Mouse (Mus musculus) right cerebral cortex, postnatal 25 days (tissue): Measurements from ENCODE around the gene Dclk3.

ENCODE experiments used
- DNase-seq: peaks from one replicate; pipeline ENCODE4 v3.0.0; 2022

Gene Dclk3

DNA sequence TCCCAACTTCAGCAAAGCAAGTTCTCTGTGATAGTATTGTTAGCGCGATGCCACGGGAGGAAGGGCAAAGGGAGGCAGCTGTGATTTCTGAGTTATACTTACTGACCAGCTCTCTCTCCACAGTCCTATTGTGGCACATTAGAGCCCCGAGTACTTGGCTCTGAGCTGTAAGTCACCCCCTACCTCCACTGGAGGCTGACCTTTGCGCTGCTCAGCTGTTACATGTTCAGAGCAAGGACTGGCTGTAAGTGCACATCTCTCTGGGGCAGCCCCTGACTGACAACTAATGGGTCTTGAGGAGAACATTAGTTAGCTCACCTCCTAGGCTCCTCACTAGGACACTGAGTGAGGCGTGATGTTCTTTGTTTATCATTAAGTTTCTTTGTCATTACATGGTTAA is 1.6 kb downstream of the Dclk3 start:
- no peak for DNase-seq

DNA sequence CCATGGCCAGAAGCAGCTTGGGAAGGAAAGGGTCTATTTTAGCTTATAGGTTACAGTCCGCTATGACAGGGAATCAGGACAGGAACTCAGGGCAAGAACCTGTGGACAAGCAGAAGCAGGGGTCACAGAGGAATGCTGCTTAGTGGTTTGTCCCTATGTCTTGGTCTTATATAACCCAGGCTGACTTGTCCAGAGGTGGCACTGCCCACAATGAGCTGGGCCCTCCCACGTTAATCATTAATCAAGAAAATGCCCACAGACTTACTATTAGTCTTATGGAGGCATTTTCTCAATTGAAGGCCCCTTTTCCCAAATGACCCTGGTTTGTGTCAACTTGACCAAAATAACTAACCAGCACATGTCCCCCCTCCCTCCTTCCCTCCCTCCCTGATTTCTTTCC is 2.3 kb downstream of the Dclk3 start:
- DNase-seq = no peak

DNA sequence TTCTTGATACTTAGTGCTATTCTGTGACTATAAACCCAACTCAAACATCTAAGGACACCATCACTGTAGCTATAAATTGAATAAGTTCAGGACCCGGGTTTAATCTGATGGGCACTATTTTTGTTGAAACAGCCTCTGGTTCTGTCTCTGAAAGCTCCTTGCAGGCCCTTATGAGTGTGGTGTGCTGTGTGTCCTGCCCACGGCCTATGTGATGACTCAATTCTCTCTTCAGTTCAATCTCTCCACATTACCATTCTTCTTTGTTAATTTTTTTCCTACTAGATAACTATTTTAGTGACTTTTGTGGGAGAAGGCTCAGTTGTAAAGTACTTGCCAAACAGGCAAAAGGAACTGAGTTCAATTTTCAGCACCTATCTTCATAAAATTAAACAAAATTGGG is 7.3 kb downstream of the Dclk3 start:
- no peak for DNase-seq

DNA sequence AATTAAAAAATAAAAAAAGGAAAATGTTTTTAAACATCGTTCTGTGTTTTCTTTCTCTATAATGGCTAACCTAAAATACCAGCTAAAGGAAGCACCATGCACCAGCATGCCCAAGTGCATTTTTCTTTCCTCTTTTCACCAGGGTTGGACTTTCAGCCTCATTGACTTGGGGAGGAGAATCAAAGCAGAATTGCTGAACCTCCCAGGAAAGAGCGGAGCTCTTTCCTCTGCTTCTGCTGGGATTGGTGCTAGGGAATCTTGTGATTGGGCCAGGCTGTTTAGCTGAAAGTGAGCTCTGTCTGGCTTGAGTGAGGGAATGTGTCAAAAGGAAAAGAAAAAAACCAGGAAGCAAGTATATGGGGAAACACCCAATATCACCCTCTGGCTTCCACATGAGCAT is 10.1 kb downstream of the Dclk3 start:
- no peak for DNase-seq

DNA sequence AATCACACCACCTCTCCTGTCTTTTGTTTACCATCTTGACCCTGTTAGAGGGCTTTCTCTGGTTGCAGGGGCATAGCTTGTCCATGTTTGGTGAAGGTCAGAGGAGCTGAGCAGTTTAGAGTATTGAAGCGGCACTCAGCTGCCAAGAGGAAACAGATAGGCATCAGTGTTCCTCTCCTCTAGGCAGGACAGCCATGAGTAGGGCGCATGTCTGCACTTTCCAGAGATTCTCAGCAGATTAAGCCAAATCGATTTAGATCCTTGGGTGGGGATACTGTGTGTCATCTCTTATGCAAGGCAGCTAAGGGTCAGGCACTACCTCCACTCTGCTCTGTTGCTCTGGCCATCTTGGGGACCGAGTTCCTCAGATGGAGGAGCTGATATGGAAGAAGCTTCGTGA is 11.0 kb downstream of the Dclk3 start:
- DNase-seq = no peak

DNA sequence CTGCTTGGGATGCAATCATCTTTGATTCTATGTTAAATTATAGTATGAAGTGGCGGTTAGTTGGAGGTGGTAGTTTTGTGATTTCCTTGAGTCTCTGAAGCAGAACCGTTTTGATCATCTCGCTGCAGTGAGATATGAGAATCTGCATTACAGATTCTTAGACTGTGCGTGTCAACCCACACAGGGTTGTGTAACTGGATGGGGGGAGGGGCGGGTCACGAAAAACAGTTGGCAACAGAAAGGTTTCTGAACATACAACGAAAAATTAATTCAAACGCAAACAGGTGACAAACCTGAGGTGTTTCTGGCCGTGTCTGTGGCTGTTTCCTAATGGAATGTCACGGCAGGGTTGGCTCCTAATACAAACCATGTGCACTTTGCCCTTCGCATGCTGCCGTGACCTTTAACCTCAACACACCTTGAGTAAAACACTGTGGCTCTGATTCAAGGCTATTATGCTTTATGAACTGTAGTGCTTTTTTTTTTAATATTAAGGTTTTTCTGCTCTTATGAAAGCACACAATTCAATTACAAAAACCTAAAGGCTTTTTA is 12.0 kb downstream of the Dclk3 start:
- no peak for DNase-seq

DNA sequence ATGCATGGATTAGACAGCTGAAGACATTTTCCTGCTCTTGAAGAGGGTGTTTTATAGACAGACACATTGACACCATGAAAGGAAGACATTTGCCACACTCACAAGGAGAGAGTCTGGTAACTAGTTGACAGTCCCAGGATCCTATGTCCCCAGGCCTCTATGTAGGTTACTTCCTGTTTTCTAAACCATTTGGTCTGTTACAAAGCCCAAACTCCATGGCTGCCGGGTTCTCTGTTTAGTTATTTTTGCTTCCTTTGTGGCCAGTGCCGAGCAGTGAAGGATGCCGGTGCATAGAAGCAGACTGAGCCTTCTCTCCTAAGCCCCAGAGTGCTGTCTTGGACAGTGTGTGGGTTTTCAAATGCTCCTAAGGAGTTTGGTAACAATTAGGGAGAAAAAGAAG is 15.0 kb downstream of the Dclk3 start:
- DNase-seq = no peak

DNA sequence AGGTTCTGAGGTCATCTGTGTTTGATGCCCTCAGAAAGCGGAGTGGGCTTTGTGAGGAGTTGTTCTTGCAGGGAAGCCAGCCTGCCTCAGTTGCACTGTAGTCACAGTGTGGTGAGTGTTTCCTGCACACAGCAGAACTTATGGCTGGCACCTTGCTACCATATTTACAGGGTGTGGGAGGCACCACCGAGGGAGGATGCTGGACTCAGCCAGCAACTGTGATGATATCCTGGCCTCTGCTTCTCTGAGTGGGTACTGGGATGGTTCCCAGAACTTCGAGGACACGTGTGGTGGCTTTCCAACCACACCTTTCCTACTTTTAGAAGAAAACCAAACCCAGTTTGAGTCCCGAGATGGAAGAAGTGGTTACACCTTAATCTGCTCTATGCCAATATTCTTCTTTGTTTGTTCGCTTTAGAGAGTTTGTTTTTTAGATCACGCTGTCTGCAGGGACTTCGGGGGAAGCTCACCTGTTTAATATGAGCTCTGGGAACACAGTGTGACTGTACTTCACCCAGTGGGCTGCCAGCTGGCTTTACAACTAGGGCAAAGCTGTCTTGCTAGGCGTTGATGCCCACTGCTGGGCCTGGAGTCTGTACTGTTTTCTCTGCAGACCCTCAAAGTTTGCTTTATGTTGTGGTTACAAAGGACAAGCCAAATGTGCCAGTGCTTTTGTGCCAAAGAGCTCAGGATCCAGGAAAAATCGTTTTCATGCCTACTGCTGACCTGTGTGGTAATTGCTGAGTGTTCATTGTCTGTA is 18.5 kb downstream of the Dclk3 start:
- no peak for DNase-seq

DNA sequence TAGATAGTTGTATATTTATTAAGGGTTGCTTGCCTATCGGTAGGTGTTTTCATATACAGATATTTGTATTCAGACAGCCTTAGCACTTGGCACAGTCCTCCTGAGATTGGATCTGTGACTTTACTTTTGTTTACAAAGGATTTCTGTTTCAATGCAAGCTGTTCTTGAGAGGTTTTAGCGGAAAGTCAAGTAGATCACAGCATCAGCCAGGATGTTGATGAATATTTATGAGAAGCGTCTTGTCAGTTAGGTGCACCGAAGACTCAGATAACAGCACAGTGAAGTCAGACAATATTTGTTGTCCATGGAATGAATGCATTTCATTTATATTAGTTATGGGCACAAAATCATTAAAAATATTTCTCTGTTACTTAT is 19.0 kb downstream of the Dclk3 start:
- DNase-seq = no peak

DNA sequence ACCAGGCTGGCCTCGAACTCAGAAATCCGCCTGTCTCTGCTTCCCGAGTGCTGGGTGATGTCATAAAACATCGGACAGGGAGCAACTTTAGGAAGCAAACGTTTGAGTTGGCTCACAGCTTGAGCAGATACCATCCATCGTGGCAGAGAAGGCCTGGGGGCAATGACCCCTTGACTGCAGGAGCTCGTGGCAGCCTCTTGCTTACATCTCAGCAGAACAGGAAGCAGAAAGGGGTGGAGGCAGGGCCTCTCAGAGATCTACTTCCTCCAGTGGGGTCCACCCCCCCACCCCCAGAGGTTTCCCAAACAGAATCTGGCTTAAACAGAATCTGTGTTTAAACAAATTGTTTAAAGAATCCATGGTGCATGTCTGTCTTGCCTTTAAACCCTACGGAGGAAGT is 20.6 kb downstream of the Dclk3 start:
- no peak for DNase-seq

DNA sequence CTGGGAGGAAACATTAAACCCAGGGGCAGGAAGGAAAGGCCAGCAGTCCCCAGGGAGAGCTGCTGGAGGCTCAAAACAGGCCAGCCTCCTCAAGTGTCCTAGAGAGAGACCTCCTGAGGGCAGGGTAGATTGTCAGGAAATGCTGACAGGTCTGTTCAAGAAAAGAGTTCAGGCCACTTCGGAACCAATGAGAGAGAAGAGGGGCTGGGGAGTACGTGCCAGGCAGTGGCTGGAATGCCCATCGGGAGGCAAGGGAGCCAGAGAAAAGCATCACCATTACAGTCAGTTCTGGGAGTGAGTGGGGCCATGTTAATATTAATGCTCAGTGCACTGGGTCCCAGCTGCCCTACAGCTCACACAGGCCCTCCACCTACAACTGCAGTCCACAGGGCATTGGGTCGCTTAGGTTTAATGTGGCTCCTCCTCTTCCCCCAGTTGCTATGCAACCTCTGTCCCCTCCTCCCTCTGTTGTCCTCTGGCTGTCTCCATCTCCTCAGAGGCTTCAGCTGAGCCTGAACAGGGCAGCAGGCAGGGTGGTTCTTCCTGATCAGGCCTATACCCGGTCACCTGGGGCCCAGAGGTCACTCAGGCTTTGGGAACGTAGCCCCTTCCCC is 21.4 kb downstream of the Dclk3 start:
- no peak for DNase-seq

DNA sequence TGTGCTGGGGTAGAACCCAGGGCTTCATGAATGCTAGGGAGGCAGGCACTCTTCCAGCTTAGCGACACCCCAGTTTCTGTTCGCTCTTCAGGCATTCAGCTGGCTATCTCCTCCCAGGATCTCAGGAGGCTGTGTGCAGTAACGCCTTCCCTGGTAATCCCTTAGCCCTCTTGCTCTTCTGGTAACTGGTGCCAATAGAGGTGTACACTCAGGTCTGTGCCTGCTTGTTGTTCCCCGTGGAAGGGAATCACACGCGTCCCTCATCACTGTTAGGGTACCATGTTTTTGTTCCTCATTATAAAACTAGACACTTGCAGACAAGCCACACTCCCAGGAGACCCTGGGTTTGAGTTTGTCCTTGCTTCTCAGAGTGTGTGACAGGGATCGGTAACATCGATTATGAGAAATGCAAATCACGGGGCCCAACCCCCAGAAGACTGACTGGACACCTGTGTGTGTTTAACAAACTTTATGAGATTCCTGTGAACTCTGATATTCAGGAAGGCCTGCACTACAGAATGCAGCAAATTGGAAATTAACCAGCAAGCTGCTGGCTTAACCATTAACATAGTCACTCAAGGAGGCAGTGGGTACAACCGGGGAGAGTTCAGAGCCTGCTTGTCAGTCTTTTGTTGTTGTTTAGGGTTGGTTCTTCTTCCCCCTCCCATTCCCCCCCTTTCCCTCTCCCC is 22.7 kb downstream of the Dclk3 start:
- DNase-seq = no peak

DNA sequence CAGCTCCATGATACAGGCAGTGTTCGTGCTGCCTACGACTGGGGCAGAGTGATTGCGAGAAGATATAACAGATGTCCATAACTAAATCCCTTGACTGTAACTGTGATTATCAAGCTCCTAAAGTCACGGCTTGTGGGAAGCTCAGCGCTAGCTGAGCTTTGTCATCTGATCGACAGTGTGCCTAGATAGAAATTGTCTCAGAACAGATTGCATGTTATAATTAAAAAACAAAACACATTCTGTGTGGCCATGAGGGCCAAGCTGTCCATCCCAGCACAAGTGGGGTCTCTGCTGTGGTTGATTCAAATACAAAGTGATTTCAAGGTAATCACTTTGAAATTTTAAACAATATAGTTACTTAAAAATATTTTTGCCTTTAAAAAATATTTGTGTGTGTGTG is 26.8 kb downstream of the Dclk3 start:
- no peak for DNase-seq

DNA sequence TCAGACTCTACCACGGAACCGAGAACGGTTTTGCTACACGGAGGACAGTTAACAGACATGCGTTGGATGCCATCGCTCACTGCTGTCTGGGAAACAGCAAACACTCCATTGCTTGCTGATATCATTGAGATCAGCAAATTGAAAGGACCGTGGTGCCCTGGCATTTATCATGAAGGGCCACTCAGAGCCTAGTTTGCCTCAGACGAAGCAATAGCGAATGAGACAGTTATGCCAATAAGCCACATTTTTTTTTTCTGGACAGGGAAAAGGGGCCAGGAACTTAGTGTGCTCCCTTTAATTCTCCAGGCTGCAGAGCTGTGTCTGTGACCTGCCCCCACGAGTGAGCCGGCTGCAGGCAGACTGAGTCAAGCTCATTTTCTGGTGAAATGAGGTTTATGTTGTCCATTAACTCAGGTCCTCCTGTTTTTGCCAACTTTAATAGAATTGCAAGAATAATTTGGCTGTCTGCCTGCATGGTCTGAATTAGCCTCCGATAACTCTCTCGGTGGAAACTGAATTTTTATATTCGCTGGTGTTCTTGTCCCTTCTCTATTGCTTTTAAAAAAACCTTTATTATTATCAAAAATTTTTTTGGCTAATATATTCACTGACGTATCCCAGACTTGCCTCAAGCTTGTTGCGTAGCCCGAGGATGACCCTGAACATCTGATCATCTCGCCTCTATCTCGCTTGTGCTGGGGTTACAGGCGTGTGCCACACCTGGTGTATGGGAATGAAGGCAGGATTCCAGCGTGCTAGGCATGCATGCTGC is 35.0 kb downstream of the Dclk3 start:
- DNase-seq = no peak

DNA sequence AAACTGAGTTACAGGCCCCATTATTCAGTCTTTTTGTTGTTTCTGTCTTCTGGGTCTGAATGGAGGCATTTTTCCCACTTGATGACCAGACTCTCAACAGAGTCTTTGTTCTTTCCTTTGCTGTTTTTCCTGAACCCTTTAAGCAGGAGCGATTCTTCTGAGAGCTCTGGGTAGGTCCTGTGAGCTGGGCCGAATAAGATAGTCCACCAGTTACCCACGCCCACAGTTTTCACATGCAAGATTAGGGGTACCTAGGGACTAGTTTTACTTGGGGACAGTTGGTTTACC is 35.5 kb downstream of the Dclk3 start:
- DNase-seq = no peak

DNA sequence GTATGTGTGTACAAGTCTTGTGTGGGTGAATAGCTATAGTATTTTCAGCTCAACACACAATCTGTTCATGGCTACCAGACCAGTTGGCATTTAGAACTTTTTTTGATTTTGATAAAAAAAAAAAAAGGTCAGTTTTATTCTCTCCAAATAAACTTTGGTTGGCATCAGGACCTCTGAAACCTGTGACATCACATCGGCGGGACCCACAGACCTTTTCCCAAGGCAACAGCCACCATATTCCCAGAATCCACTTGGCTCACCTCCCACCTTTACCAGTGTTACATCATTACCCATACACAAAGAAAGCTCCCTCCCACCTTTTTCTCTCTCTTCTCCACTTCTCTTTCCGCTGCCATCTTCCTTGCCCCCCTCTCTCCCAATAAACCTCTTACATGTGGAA is 36.4 kb downstream of the Dclk3 start:
- DNase-seq = no peak

DNA sequence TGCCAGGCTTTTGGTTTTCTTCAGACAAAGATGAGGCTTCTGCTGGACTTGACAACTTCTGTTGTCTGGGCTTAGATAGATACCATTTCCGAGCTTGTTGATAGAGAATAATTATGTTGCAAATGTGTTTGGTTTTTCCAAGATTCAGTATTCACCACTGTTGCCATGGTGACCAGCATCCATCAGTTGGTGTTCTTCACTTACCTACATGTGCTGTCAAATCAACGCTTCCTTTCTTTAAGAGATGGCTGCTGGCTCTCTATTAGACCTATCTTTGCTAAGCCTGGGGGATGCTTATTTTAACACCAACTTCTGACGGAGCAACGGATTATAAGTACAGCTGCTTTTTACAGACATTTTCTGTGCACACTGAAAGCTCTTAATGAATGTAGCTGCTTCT is 37.1 kb downstream of the Dclk3 start:
- no peak for DNase-seq

DNA sequence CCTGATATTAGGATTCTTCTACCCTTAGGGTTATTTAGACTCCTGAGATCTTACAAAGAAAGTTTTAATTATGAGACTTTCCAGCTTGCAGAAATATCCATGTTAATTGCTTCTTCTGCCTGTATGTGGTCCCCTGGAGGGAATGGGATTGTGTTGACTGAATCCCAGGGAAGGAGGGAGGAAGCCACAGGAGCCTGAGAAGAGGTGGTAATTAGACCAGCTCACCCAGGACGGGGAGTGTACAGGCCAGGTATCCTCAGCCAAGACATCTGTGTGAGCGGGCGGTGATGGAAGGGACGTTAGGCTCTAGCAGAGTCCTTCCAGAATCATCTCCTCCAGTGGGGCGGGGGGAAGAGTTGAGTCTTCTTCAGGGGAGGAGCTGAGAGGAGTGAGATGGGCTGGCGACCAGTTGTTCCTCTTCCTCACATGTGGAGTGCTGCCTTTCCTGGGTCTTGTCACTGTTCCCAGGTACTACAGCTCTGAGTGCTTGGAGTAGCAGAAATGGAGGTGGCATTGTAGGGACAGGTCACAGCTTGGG is 37.7 kb downstream of the Dclk3 start:
- DNase-seq = no peak

DNA sequence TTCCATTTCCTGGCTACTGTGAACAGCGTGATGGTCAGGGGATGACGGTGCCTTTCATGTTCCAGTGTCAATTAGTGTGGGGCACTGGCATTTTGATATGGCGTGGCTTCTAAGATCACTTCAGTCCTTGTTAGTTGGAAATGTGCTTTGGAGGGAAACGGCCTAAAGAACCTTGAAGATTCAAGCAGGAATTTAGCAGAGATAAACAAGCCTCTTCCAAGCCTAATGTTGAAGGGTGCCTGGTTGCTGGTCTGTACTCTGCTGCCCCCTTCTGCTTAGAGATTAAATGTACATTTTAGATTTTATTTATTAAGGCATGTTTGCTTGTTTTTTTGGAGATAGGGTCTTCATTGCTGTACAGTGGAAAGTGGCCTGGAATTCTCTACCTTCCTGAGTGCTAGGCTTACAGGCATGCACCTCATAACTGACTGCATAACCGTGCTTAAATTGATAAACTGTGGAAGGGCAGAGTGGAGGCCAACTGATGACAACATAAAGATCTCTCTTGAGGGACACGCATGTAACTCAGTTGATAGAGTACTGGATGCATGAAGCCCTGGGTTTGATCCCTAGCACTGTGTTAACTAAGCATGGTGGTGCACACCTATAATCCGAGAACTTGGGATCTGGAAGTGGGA is 40.1 kb downstream of the Dclk3 start:
- peak; percentile 10 for DNase-seq

DNA sequence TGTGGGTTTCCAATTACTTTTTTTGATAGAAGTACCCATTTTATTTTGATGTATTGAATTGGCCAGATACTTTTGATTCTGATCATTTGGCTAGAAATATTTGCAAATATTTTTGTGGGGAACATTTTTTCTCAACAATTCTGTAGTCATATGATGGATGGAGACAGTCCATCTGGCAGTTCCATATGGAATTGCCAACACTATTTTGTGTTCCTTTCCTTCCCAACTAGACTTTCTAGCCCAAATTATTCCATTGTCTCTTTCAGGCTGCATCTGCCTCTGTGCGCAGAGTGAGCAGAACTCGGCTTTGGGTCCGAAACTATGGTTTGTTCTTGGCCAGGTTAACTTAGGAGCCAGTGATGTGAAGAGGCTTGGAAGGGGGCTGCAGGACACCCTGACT is 42.1 kb downstream of the Dclk3 start:
- DNase-seq = no peak

DNA sequence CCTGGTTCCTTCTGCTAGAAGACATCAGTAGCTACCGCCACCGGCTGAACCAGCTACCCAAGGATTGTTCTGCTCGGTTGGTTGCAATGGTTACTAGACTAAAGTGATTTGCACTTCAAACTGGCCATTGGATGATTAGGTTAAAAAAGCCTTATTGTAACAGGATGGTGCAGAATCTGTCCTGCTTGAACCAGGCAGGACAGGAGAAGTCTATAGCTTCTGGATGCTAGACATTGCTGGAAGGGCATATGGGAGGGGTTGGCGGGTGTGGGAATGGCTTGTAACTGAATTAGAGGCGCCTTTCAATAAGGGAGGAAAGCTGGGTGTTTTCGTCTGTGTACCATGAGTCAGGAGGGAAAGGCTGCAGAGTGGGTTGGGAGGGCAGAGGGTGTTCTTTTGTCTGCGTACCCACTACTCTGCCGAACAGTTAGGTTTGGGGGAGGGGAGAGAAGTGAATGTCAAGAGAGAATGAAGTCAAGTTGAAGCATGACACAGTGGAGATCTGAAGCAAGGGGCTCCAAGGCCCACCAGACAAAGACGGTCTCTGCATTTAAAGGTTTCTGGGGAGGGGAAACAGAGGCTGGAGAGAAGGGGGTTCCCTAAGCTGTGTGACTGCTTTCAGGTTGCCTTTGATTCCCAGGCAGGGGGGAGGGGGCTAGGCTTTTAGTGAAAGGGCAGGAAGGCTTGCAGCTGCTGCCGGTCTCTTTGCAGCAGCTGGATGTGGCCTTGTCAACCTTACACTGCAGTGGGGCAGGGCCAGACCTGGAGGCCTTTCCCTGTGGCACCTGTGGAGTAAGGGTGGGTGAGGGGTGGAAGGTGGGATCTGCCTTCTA is 48.0 kb downstream of the Dclk3 start:
- DNase-seq = no peak

DNA sequence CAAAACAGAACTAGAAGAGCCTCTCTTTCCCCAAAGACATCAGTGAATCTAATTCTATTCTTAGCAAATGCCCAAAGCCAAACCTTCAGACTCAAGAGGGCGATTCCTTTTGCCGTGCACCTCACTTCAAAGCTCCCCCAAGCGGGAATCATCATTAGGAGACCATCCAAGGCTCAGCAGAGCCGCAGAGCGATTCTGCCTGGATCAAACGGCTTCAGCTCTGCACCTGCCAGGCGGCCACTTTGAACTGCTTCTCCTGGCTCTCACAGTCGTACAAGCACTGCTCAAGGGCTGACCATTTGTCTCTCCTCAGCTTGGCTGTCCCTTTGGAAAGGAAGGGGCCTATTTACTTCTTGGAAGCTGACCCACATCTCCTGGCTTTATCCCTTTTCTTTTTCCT is 51.7 kb downstream of the Dclk3 start:
- DNase-seq = no peak
